Mouse (Mus musculus): Measurements from ENCODE around the gene Pcca. TPM values are rescaled to one million over a fixed set of nuclear protein-coding genes. Genes with fewer than 3 reads are reported as not detected.

Pcca gene
- total RNA-seq, 2 experiments from 2014 or later, result 39.1 TPM

DNA sequence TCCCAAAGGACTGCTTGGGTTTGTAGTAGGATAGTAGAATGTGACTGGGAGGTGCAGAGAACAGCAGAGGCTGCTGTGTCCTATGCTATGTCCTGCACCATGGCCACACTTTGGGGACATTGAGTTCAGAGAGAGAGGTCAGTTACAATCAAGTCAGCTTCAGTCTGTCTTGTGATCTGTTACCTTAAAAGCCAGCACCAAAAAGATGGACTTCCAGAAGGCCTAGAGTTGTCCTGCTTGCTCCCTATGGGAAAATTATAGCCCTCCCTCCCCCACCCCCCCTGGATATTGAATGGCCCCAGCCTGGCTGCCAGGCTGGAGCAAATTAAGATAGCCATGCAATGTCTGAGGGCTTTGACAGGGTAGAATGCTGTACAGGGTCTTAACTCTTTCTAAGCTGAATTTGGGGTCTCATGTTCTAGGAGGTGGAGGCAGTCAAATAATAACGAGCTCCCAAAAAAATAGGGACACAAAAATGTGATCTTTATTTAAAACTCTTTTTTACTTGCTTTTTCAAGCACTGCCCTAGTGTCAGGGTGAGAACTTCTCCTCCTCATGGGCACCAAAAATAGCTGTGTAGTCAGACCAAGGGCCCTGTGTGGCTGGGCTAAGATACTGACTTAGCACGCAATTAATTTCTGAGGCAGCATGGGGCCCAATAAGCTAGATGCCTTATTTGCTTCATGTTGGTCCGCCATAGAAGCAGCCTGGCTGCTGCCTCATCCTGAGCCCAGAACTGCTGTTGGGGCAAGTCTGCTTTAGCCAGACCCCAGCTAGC lies 353.8 kb downstream of the Pcca start:
- DNase-seq, result no peak

DNA sequence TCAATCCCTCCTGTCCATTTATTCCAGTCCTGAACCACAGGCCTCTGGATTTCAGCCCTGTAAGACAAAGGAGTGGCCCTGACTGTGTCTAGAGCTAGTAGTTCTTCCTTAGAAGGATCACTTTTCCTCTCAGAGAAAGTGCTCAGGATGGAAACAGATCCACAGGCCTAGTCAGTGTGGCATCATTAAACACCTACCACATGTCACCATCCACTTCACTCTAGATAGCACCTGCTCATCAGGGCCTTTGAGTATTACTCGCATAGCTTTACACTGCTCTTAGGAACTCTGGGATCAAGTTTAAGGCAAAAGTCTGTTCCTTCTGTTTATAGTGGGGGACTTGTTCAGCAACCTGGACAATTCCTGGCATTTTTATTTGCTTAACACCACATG lies 354.4 kb downstream of the Pcca start:
- DNase-seq, result no peak

DNA sequence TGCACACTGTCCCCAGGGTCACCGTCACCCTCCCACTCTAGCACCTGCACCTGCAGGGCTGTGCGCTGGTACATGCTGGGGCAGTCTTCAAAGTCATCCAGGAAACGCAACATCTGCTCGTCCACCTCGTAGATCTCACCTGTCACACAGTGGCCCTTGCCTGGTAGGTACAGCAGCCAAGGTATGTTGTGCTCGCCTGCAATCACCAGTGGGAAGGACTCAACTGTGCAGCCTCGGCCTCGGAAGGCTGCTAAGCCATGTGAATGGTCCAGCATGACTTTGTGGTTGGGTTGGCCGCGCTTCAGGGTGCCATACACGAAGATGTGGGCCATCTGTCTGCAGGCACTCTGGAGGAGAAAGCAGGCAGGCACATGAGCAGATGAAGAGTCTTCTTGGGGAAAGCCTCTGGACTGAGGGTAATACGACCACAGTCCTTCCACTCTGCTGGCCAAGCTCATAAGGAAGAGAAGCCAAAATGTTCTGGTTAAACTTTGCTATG lies 357.4 kb downstream of the Pcca start:
- DNase-seq, result no peak

DNA sequence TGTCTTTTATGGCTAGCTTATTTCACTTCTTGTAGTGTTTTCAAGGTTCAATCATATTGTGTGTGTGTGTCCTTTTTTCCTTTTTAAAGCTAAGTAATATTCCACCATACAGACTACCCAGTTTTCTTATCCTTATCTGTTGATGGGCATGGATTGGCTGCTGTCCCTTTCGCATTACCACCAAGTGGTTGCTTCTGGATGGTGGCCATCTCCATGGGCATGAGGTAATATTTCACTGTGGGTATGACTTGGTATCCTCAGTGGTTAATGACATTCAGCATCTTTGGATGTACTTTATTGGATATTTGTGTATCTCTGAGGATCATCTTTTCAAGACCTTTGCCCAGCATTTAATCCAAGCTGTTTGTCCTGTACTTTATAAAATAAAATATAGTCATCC lies 362.0 kb downstream of the Pcca start:
- DNase-seq, result no peak

DNA sequence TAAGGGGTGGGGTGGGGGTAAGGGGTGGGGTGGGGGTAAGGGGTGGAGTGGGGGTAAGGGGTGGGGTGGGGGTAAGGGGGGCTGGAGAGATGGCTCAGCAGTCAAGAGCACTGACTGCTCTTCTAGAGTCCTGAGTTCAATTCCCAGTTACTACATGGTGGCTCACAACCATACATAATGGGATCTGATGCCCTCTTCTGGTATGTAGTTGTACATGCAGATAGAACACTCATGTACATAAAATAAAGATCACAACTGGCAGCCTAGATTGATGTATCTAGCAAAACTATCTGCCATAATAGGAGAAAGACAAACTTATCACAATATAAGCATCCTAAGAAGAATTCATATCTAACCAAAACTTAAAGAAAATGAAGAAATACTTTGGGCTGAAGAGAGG lies 364.4 kb downstream of the Pcca start:
- no peak for DNase-seq

DNA sequence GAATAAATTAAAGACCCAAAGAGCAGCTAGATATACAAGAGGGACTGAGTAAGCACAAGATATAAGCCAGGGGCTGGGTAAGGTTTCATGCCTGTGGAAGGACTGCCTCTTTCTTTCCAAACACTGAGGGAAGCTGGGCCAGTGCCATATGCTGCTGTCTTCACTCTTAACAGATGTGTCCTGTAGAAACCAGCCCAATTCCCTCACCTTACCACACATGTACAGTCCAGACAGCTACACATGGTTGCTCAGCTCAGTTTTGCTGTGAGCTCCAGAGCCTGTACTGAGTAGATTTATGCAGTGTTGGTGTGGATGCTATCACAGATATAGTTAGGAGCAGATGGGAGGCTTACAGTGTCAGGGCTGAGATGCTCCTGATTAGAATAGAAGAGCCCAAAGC lies 366.6 kb downstream of the Pcca start:
- peak; percentile 18 for DNase-seq

DNA sequence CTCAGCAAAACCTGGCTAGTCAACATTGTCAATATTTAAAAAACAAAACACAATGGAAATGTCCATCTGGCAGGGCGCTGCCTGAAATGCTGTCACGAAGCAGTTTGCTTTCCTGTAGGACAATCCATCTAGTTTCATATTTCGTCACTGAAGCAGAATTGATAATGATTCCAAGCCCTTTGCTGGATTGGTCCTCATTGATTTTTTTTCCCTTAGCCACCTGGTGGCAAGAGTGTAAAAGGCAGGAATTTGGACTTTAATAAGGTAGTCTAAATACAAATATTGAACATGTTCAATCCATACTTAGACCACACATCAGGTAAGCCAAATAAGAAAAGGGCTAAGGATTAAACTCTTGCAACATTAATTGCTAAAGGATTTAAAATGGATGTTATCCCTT lies 367.1 kb downstream of the Pcca start:
- DNase-seq, result no peak

DNA sequence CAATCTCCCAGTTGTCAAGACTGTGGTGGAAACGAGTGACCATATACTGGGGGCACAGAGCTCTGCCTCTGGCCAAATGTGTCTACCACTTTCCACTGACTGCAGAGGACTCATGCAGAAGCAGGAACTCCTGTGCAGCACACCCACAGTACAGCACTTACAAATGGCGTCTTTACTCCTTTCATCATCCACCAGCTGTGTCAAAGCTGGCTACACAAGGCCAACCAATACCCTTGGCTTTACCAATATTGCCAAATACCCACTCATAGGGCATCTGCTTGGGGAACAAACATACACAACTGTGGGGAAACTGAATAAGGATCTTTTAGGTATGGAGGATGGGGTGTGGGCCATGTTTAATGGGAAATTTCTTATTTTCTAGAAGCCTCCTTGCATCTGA lies 367.6 kb downstream of the Pcca start:
- no peak for DNase-seq

DNA sequence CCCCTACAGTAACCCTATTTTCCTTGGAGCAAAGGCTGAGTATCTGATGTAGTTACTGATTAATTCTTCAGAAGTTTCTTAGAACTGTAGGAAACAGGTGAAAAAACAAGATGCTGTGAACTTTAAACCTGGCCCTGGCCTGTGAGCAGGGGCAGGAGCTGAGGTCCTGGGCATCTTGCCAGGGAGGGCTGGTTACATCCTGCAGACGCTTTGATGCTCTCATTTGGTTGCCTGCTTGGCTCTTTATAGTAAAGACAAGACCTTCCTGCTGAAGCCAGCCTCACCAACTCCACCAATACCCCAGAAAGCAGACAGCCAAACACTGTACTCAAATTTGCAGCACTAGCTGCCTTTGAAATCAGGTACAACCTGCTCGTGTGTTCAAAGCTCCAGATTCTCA lies 368.0 kb downstream of the Pcca start:
- DNase-seq, result peak; percentile 26

DNA sequence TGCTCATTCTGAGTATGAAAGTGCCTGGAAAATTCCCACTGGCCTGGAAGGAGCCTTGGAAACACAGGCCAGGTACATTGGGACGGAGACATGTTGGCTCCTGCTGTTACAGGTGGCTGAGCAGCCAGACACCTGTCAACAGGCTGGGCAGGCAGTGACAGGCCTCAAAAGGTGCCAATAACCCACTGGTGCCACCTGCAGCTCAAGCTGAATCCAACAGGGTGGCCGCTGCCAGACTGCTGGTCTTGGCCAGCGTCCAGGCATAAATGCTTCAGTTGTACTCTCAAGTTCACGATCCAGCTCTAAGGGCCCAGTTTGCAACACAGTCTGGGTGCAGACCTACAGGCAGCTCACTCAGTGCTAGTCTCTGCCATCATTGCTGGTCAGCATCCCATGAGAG lies 368.8 kb downstream of the Pcca start:
- peak; percentile 58 for DNase-seq

DNA sequence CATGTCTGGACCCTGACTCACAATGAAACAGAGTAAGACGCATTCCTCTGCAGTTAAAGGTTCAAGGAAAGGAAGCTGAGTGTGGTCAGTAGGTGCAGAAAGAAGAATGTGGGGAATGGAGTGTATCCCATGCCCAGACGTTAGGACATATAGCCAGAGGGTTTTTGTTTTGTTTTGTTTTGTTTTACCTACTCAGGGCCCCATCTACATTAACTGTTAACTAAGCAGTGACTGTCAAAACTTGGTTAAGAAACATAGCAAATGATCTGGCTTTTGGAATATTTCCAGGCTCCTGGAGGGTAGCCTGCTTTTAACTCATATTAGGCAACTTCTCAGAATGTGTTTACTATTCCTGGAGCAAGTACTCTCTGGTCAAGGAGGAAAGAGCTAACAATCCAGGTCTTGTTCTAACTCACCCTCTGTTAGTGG lies 369.8 kb downstream of the Pcca start:
- no peak for DNase-seq

DNA sequence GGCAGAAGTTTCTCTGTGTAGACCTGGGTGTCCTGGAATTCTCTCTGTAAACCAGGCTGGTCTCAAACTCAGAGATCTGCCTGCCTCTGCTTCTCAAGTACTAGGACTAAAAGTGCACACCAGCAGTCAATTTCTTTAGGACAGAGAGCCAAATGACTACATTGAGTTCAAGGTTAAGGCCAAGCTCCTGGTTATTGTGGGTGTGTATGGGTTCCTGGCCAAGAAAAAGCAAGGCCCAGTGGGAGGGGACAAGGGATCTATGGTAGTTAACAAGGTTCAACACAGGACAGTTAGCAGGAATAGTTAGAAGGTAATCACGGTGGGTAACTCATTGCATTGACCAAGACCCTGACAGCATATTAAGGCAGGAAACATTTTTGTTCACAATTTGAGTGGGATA lies 370.9 kb downstream of the Pcca start:
- DNase-seq, result no peak

DNA sequence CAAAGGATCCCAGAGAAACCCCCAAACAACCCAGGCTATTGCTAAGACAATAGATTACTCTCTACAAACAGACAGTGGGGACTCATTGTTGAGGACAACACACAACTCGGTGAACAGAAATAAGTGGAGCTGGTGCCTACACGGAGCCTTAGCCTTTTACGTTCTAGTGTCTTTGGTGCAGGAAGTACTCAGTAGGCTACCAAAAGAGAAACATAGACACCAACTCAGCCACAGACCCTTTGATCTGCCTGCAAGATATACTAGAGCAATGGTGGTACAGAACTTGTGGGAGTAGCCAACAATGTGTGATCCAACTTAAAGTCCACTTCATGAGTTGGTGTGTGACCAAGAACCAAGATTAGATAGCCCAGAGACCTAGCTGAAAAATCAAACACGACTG lies 374.0 kb downstream of the Pcca start:
- no peak for DNase-seq

DNA sequence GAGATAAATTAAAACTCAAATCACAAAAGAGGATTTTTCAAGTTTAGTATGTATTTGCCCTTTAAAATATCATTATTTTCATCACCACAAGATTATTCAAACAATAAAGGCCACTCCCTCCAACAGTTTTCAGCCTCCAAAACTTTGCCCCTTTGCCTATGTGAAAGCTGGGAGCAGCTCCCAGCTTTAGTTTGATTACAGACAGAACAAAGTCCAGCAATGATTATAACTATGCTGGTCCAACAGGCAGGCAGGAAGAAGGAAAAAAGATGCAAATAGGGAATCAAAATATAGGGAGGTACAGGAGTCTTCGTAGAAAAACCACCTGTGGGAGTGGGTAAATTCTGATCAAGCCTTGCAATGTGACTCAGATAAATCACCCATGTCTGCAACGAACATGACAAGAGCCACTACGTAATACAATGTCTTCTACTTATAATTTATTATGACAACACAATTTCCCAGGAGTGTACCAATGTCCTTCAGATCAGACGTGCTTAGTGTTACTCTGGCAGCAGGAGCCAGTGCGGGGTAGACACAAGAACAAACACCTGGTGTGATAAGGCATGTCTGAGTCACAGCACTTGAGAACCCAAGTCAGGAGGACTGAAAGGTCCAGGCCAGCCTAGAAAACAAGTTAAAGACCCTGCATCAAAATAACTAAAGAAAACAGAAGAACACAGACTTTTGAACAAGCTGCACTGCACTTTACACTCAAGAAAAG lies 375.4 kb downstream of the Pcca start:
- DNase-seq, result no peak

DNA sequence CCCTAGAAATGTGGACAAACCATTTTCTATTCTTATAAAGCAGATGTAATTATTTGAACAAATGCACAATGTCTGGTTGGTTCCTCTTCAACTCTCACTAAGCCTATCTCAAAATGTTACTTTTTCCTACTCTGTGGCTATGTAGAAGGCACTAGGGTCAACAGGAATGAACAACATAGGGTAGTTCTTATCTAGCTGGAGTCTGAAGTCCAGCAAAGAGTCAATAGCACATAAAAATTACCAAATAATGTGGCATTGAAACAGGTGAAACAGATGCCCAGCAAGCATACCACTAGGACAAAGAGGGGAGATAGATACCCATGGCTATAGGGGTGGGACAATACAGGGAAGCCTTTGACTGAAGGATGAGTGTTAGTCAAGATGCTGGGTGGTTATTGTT lies 377.1 kb downstream of the Pcca start:
- no peak for DNase-seq

DNA sequence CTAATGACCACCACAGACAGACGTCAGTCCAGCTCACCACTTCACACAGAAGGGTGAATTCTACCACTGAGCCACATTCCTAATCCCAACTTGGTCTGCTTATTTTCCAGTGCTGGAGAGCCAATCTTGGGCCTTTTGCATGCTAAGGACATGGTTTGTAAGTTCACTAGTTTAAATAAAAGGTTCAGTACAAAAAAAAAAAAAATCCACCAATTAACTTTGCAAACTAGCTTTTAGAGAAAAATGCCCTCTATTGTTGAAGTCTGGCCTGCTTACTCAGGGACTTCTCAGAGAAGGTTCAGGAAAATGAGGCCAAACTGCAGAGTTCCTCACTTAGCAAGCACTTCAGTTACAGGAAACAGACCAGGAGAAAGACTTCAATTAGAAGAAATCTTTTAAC lies 378.0 kb downstream of the Pcca start:
- DNase-seq, result no peak

DNA sequence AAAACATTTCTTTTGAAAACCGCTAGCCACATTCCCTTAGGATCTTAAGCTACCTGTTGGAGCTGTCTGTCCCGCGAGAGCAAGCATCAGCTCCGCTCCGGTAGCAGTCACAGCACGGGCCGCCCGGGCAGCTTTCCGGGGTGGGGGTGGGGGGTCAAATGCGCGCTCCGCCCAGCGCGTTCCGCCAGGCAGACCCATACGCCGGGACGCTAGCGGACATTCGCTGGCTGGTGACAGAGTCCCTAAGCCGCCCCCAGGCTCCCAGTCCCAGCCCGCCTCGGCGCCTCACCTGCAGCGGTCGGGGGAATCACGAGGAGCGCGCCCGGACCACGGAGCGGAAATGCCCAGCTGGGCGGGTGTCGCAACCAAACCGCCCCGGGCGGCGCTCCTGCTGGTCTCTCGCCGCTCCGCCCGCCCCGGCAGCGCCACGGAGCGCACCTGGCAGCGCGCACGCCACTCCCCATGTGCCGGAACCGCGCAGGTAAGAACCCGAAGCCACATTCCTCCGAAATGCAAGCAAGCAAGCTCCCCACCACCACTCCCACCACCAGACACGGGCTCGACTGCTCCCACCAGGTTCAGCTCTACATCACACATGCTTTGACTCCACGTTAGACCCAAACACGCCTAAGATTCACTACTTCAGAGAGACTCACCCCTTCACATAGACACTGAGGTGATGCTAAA lies 378.8 kb downstream of the Pcca start:
- peak; percentile 65 for DNase-seq

DNA sequence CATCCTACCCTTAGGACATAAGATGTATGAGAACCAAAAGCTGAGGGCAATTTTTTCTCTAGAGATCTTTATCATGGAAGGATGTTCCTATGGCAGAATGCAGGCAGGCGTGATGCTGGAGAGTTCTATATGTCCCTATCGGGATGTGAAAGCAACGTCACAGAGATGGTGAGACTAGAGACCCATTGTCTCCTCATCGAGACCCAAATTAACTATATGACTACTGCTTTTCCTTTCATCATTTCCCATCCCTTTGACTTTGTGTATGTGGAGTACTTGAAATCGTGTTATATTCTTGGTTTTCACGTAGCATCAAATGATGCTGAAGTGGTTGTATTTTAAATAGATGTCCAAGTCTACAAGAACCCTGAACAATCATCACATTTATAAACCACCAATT lies 379.5 kb downstream of the Pcca start, which contains the start of gene Ggact:
Gene Ggact (minus strand): TSS at position 101 of the 400 bp plus-strand sequence.
- no peak for DNase-seq

DNA sequence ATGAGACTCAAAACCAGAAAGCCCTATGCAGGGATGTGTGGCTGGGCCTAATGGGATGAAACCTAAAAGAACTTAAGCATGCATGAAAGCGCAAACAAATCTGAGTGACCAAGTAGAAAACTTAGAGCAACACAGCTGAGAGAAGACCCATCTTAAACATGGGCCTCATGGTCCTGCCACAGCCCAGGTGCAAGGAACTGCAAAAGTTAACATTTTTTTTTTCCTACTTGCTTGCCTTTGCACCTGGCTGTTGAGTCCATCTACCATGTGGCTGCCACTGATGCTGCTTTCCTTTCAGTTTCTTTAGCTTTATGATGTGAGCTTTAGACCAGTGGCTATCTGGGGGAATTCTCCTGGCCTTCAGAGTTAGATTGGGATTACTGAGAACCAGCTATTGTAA lies 383.6 kb downstream of the Pcca start:
- no peak for DNase-seq

DNA sequence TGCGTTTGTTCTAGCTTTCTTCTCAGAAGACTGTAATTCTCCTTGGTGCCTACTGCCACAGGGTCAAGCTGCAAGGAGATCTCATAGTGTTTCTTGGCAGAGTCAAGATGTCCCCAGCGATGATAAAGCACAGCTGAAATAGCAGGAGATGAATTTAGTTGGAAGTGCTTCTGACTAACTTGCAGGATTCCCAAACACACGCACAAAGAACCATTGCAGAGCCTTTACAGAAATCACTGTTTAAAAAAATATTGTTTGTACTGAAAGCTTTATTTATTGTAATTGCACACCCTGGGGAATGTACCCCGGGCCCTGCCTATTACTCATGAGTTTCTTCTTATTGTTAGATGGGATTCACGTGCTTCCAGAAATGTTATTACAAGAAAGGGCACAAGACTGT lies 385.9 kb downstream of the Pcca start:
- DNase-seq, result no peak

DNA sequence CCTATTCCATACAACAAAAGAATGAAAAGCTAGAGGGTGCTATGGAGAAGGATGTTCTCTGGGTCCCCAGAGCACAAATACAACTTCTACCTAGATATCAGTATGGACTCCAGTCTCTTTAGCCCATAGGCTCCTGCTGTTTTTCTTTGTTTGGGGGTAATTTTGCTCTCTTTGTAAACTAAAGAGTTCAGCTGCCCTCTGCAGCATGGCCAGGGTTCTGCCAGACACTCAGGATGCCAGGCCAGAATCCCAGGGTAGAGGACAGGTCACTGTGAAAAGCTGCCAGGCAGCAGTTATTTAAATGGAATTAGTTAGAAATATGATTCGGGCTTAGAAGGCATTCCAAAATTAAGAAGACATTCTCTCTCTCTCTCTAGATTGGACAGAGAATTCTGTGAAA lies 402.3 kb downstream of the Pcca start:
- DNase-seq, result no peak

All from gastrocnemius, postnatal 10 days (tissue).